Mouse (Mus musculus): ENCODE measurements around the gene Ccdc93. TPM values are rescaled to one million over a fixed set of nuclear protein-coding genes. Genes with fewer than 3 reads are reported as not detected.

Gene Ccdc93
- polyA plus RNA-seq, 1 experiment from 2014 or later: 10.1 TPM

DNA sequence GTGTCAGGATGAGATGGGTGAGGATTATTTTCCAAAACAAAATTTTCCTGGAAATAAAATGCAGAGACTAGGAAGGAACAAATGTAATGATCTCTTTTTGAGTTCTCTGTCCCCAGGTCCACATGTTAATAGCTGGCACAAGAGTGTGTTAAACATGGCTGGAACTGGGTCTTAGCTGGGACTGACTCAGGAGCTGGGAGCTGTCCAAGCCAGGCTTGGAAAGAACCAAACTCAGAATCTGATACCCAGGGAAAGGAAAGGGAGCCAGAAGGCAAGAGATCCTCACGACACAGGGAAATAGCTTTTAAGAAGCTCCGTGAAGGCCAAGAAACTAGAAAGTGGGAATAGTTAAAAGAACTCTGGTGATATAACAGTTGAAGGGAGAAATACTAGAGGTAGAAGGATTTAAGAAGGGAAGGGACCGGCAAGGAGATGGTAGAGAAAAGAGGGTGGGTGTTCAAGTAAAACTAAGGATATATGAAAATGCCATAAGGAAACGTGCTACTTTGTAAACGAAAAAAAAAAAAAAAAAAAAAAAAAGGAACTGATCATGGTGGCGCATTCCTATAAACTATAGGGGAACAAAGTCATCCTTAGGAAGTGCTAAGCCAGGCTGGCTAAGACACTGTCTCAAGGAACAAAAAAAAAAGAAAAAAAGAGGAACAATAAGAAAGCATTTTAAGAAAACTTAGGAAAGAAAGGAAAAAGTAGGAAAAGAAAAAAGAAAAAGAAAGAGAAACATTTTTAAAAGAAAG lies 489 bp upstream of the Ccdc93 start:
- peak overlapping the region; percentile 95 for H3K4me2 ChIP-seq (ENCODE audit: low read length)
- no peak overlapping the region for H3K27ac ChIP-seq (ENCODE audit: low read depth)
- no peaks in the 10 kb centered on the region for H3K9me3 ChIP-seq (ENCODE audit: control insufficient read depth, low read length)
- DNase-seq (ENCODE audit: low spot score) (no peak), ATAC-seq (replicated peaks; ENCODE audit: low FRiP score, low TSS enrichment, low read depth) (no peak)
- no peaks in the 10 kb centered on the region for H3K27me3 ChIP-seq (replicated peaks; ENCODE audit: control insufficient read depth, insufficient read depth, low read length)
- peaks cover 4% of the 10 kb centered on the region; the same call in 1 of the 2 replicates for H3K4me1 ChIP-seq (replicated peaks; ENCODE audit: control insufficient read depth, insufficient read depth, low read length)
- H3K4me3 ChIP-seq (ENCODE audit: low read depth, low read length): peak overlapping the region; percentile 84
- 18% methylated on average over 6 of the region's 6 CpGs for WGBS
- H3K36me3 ChIP-seq (ENCODE audit: control insufficient read depth, insufficient read depth, low read length): no peaks in the 10 kb centered on the region
- H3K9ac ChIP-seq (ENCODE audit: low read length): no peak overlapping the region

- Histone ChIP-seq H3K36me3 (ENCODE audit: control insufficient read depth, insufficient read depth, low read length) (peaks cover 38% of the 10 kb centered on the region), H3K9ac (ENCODE audit: low read length) (no peak overlapping the region), H3K4me1 (replicated peaks; ENCODE audit: control insufficient read depth, insufficient read depth, low read length) (no peaks in the 10 kb centered on the region), H3K27ac (ENCODE audit: low read depth) (no peak overlapping the region), H3K27me3 (replicated peaks; ENCODE audit: control insufficient read depth, insufficient read depth, low read length) (no peaks in the 10 kb centered on the region), H3K4me3 (ENCODE audit: low read depth, low read length) (no peak overlapping the region), H3K9me3 (ENCODE audit: control insufficient read depth, low read length) (no peaks in the 10 kb centered on the region), H3K4me2 (ENCODE audit: low read length) (no peak overlapping the region)
- ATAC-seq (replicated peaks; ENCODE audit: low FRiP score, low TSS enrichment, low read depth) (no peak), DNase-seq (ENCODE audit: low spot score) (no peak)
- 93% methylated on average over 7 of the region's 7 CpGs for WGBS
These were observed 5.1 kb downstream of the Ccdc93 start for GRCm38 (mm10) chr1:121435981-121436380.

DNA sequence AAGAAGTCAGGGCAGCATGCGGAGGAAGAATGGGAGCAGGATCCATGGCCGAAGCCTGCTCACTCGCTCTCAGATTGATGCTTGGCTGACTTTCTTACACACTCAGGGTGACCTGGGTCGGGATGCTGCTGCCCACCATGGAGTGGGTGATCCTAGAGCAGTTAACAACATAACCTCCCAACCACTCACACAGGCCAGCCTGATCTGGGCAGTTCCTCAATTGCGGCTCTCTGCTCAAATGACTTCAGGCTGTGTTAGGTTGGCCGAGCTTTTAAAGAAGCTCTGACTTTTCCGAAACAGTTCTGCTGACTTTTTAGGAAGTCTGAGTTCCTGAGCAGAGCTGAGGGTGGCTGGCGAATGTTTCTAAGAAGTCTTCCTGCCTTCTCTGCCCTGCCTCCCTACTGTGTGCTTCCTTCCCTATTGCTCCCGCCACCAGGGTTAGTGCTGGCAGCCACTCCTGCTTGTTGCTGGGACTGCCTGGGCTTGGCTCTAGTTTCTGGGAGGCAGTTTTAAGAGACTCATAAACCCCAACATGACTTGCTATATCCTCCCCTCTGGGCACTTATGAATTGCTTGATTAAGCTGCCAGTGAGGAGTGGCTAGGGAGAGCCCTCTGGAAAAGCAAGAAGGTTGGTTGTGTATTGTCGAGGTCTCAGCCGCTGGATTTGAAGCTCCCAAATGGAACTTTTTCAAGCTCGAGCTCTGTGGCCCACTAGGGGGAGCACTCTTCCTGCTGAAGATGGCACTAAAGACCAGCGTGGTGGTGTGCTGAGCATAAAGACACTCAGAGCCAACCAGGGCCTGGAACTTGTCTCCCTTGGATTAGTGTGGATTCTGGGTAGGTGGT lies 9.9 kb downstream of the Ccdc93 start:
- no peak overlapping the region for H3K4me2 ChIP-seq (ENCODE audit: low read length)
- no peaks in the 10 kb centered on the region for H3K9me3 ChIP-seq (ENCODE audit: control insufficient read depth, low read length)
- ATAC-seq (replicated peaks; ENCODE audit: low FRiP score, low TSS enrichment, low read depth): no peak
- peak; percentile 82 for DNase-seq (ENCODE audit: low spot score)
- H3K27ac ChIP-seq (ENCODE audit: low read depth): no peak overlapping the region
- no peak overlapping the region for H3K4me3 ChIP-seq (ENCODE audit: low read depth, low read length)
- H3K9ac ChIP-seq (ENCODE audit: low read length): no peak overlapping the region
- H3K27me3 ChIP-seq (replicated peaks; ENCODE audit: control insufficient read depth, insufficient read depth, low read length): no peaks in the 10 kb centered on the region
- WGBS: 64% methylated on average over 13 of the region's 13 CpGs
- peaks cover 67% of the 10 kb centered on the region for H3K36me3 ChIP-seq (ENCODE audit: control insufficient read depth, insufficient read depth, low read length)
- H3K4me1 ChIP-seq (replicated peaks; ENCODE audit: control insufficient read depth, insufficient read depth, low read length): no peaks in the 10 kb centered on the region

- H3K4me3 ChIP-seq (ENCODE audit: low read depth, low read length): no peak overlapping the region
- WGBS: 89% methylated on average over 6 of the region's 6 CpGs
- H3K9ac ChIP-seq (ENCODE audit: low read length): no peak overlapping the region
- no peak overlapping the region for H3K4me2 ChIP-seq (ENCODE audit: low read length)
- no peak for DNase-seq (ENCODE audit: low spot score)
- H3K27ac ChIP-seq (ENCODE audit: low read depth): no peak overlapping the region
- H3K36me3 ChIP-seq (ENCODE audit: control insufficient read depth, insufficient read depth, low read length): peaks cover 70% of the 10 kb centered on the region
- no peaks in the 10 kb centered on the region for H3K4me1 ChIP-seq (replicated peaks; ENCODE audit: control insufficient read depth, insufficient read depth, low read length)
- ATAC-seq (replicated peaks; ENCODE audit: low FRiP score, low TSS enrichment, low read depth): no peak
- H3K27me3 ChIP-seq (replicated peaks; ENCODE audit: control insufficient read depth, insufficient read depth, low read length): no peaks in the 10 kb centered on the region
- no peaks in the 10 kb centered on the region for H3K9me3 ChIP-seq (ENCODE audit: control insufficient read depth, low read length)
These were observed 13.3 kb downstream of the Ccdc93 start for GRCm38 (mm10) chr1:121444147-121444546.

DNA sequence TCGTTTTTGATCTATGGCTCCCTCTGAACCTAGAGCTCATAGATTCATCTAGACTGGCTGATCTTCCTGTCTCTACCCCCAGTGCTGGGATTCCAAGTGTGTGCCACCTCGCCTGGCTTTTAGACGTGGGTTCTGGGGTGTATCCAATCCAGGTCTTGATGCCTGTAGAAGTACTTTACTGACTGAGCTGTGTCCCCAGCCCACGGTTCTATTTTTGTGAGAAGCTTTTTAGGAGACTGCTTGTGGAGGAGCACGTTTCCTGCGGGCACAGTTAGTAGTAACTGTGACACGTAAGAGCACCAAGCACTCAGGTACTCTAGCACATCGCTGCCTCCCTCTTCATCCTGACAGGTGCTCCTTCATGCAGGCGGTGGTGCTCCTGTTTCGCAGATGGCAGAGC lies 16.4 kb downstream of the Ccdc93 start:
- Histone ChIP-seq H3K9ac (ENCODE audit: low read length) (no peak overlapping the region), H3K27ac (ENCODE audit: low read depth) (no peak overlapping the region), H3K4me2 (ENCODE audit: low read length) (no peak overlapping the region), H3K9me3 (ENCODE audit: control insufficient read depth, low read length) (no peaks in the 10 kb centered on the region), H3K4me1 (replicated peaks; ENCODE audit: control insufficient read depth, insufficient read depth, low read length) (no peaks in the 10 kb centered on the region), H3K27me3 (replicated peaks; ENCODE audit: control insufficient read depth, insufficient read depth, low read length) (no peaks in the 10 kb centered on the region), H3K36me3 (ENCODE audit: control insufficient read depth, insufficient read depth, low read length) (peaks cover 64% of the 10 kb centered on the region), H3K4me3 (ENCODE audit: low read depth, low read length) (no peak overlapping the region)
- WGBS: 94% methylated on average over 10 of the region's 10 CpGs
- no peak for ATAC-seq (replicated peaks; ENCODE audit: low FRiP score, low TSS enrichment, low read depth)
- DNase-seq (ENCODE audit: low spot score): no peak

DNA sequence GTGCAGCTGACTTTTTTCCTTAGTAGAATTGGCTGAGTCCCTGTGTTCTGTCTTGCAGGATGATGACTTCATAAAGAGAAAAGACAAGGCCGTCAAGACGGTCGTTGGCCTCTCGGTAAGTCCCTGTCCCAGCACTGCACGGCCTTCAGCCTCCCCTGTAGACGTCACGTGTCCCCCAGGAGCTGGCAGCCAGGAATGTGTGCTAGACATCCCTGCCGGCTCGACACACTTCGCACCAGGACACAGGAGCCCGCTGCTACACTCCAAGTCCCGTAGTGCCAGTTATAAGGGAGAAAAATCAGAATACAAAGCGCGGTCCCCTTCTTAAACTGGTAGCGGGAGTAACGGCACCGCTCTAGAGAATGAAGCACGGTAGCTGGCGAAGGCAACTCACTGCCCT lies 17.3 kb downstream of the Ccdc93 start:
- ATAC-seq (replicated peaks; ENCODE audit: low FRiP score, low TSS enrichment, low read depth): no peak
- DNase-seq (ENCODE audit: low spot score): no peak
- 94% methylated on average over 19 of the region's 19 CpGs for WGBS
- Histone ChIP-seq H3K9ac (ENCODE audit: low read length) (no peak overlapping the region), H3K4me3 (ENCODE audit: low read depth, low read length) (no peak overlapping the region), H3K4me1 (replicated peaks; ENCODE audit: control insufficient read depth, insufficient read depth, low read length) (no peaks in the 10 kb centered on the region), H3K36me3 (ENCODE audit: control insufficient read depth, insufficient read depth, low read length) (peaks cover 56% of the 10 kb centered on the region), H3K4me2 (ENCODE audit: low read length) (no peak overlapping the region), H3K9me3 (ENCODE audit: control insufficient read depth, low read length) (no peaks in the 10 kb centered on the region), H3K27me3 (replicated peaks; ENCODE audit: control insufficient read depth, insufficient read depth, low read length) (no peaks in the 10 kb centered on the region), H3K27ac (ENCODE audit: low read depth) (no peak overlapping the region)

- Histone ChIP-seq H3K36me3 (ENCODE audit: control insufficient read depth, insufficient read depth, low read length) (peaks cover 38% of the 10 kb centered on the region), H3K9me3 (ENCODE audit: control insufficient read depth, low read length) (no peaks in the 10 kb centered on the region), H3K9ac (ENCODE audit: low read length) (no peak overlapping the region), H3K4me1 (replicated peaks; ENCODE audit: control insufficient read depth, insufficient read depth, low read length) (no peaks in the 10 kb centered on the region), H3K27me3 (replicated peaks; ENCODE audit: control insufficient read depth, insufficient read depth, low read length) (no peaks in the 10 kb centered on the region), H3K27ac (ENCODE audit: low read depth) (no peak overlapping the region), H3K4me2 (ENCODE audit: low read length) (no peak overlapping the region), H3K4me3 (ENCODE audit: low read depth, low read length) (no peak overlapping the region)
- 84% methylated on average over 7 of the region's 7 CpGs for WGBS
- DNase-seq (ENCODE audit: low spot score): no peak
- no peak for ATAC-seq (replicated peaks; ENCODE audit: low FRiP score, low TSS enrichment, low read depth)
These were observed 20.2 kb downstream of the Ccdc93 start for GRCm38 (mm10) chr1:121451009-121451408.

- no peak overlapping the region for H3K9ac ChIP-seq (ENCODE audit: low read length)
- 49% methylated on average over 6 of the region's 6 CpGs for WGBS
- no peak overlapping the region for H3K27ac ChIP-seq (ENCODE audit: low read depth)
- no peak overlapping the region for H3K4me3 ChIP-seq (ENCODE audit: low read depth, low read length)
- no peaks in the 10 kb centered on the region for H3K4me1 ChIP-seq (replicated peaks; ENCODE audit: control insufficient read depth, insufficient read depth, low read length)
- no peaks in the 10 kb centered on the region for H3K27me3 ChIP-seq (replicated peaks; ENCODE audit: control insufficient read depth, insufficient read depth, low read length)
- ATAC-seq (replicated peaks; ENCODE audit: low FRiP score, low TSS enrichment, low read depth) (0 out of 2 replicates have a peak, but pooled peaks have one; percentile 13), DNase-seq (ENCODE audit: low spot score) (no peak)
- no peak overlapping the region for H3K4me2 ChIP-seq (ENCODE audit: low read length)
- no peaks in the 10 kb centered on the region for H3K9me3 ChIP-seq (ENCODE audit: control insufficient read depth, low read length)
- peaks cover 38% of the 10 kb centered on the region for H3K36me3 ChIP-seq (ENCODE audit: control insufficient read depth, insufficient read depth, low read length)
These were observed 21.6 kb downstream of the Ccdc93 start for GRCm38 (mm10) chr1:121452498-121452897.
